9 mouse cellular contexts compared by ENCODE assay signal in the genomic region with DNA sequence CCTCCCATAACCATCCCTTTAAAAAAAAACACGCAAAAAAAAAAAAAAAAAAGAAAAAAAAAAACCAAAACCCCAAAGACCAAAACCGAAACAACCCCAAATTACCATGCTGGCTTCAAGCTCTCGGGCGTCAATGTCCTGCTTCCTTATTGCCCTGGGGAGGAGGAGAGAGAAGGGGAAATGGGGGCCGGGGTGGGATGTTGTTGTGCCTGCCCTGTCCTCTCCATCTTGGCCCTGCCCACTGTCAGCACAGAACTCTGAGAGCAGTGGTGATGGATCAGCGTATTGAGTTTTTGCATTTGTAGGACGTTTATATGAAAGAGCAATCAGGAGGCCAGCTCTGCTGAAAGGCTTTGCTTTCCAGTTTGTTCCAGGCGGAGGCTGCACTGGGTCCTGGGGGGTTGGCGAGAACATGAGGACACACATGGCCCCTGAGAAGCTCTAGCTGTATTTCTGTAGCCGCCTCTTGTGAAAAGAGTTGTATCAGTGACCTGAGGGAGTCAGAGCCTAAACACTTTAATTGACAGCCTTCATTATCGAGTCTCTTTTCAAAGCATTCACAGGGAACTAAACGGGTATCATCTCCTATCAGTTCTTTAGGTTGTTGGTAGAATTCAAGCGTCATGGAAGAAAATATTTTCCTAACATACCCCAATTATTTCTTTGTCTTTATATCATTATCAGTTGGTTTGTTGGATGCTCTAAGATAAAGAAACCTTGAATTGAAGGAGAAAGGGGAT. TPM values are rescaled to one million over a fixed set of nuclear protein-coding genes. Genes with fewer than 3 reads are reported as not detected.
A peak's percentile ranks its signal among the peaks of the same experiment; 100 is the strongest.
DNase-seq lines count a peak whose midpoint lies in the region; ATAC-seq lines count a peak whose summit lies in the region.
"Had no signal": no experiment of that assay in that cellular context is flagged by ENCODE, and none has a peak within 500 bp of the region (broad histone marks: within the 10 kb centered on the region; RNA-seq: fewer than 3 reads in every experiment).

No protein-coding gene starts in this region.

- peaks cover 27% of the 10 kb centered on the region for H3K4me1 ChIP-seq in forebrain, embryonic 12.5 days
- H3K4me1 ChIP-seq in intestine, embryonic 16.5 days (ENCODE audit: control insufficient read depth, insufficient read depth, low read length): peaks cover 31% of the 10 kb centered on the region

- no peaks in the 10 kb centered on the region for H3K36me3 ChIP-seq in forebrain, embryonic 12.5 days (replicated peaks)
- H3K36me3 ChIP-seq in intestine, embryonic 16.5 days (ENCODE audit: control insufficient read depth, insufficient read depth, low read length): no peaks in the 10 kb centered on the region

- peak overlapping the region; percentile 76 for H3K27ac ChIP-seq in forebrain, embryonic 12.5 days
- H3K27ac ChIP-seq in intestine, embryonic 16.5 days (ENCODE audit: low read length): peak overlapping the region; percentile 97

- H3K4me2 ChIP-seq in forebrain, embryonic 12.5 days: peak overlapping the region; percentile 38
- H3K4me2 ChIP-seq in intestine, embryonic 16.5 days (ENCODE audit: low read depth, low read length): peak overlapping the region; percentile 75

- ATAC-seq in forebrain, embryonic 12.5 days (ENCODE audit: low FRiP score): no peak
- peak; percentile 20; the same call in 1 of the 2 replicates for ATAC-seq in intestine, embryonic 16.5 days

- DNase-seq in thymus, postnatal 0 days (ENCODE audit: low spot score): peak; percentile 20
- no peak for DNase-seq in thymus, adult 18-20 months
- DNase-seq in lung, postnatal 4 days: peak; percentile 33 to 36
- DNase-seq in thymus, postnatal 14 days: peak; percentile 22
- DNase-seq in cerebellum, postnatal 36 days: no peak
- no peak for DNase-seq in frontal cortex, postnatal 14 days (ENCODE audit: low spot score in 2 of 2)

- no peaks in the 10 kb centered on the region for H3K9me3 ChIP-seq in forebrain, embryonic 12.5 days
- H3K9me3 ChIP-seq in intestine, embryonic 16.5 days (ENCODE audit: control insufficient read depth, low read length): no peaks in the 10 kb centered on the region

- H3K27me3 ChIP-seq in forebrain, embryonic 12.5 days: no peaks in the 10 kb centered on the region
- H3K27me3 ChIP-seq in intestine, embryonic 16.5 days (replicated peaks; ENCODE audit: control insufficient read depth, insufficient read depth, low read length): no peaks in the 10 kb centered on the region

- H3K9ac ChIP-seq in forebrain, embryonic 12.5 days: no peak overlapping the region
- H3K9ac ChIP-seq in intestine, embryonic 16.5 days (ENCODE audit: low read depth, low read length): peak overlapping the region; percentile 67

- H3K4me3 ChIP-seq in forebrain, embryonic 12.5 days (replicated peaks): no peak overlapping the region
- H3K4me3 ChIP-seq in intestine, embryonic 16.5 days (ENCODE audit: low read length): peak overlapping the region; percentile 35
- H3K4me3 ChIP-seq: erythroblast, embryonic 14.5 days had no signal

- WGBS in forebrain, embryonic 12.5 days: 14% methylated on average over 13 of the region's 13 CpGs
- 3% methylated on average over 13 of the region's 13 CpGs for WGBS in intestine, embryonic 16.5 days

RNA-seq across cellular contexts. Expression of a gene that starts 38.0 kb away (rescaled TPM):
- polyA plus RNA-seq in thymus, postnatal 0 days (2015; fragmentation: Nextera tagmentation; extraction: Ambion mirVana): 18.2 and 20.4 TPM in 2 replicates
- 12.9 and 13.2 TPM in 2 replicates for polyA plus RNA-seq in forebrain, embryonic 12.5 days (2016; fragmentation: Nextera tagmentation; extraction: Ambion mirVana)
- 8.7 and 9.5 TPM in 2 replicates for polyA plus RNA-seq in intestine, embryonic 16.5 days (2015; fragmentation: Nextera tagmentation; extraction: Ambion mirVana)

Comparison
In these comparisons a context has a peak if more than half of its experiments do, and no peak if none do; other contexts are left out.
1. DNase-seq: peak in thymus, postnatal 0 days (single experiment), lung, postnatal 4 days (2 of 2) and thymus, postnatal 14 days (single experiment); none in thymus, adult 18-20 months (0 of 2), cerebellum, postnatal 36 days (0 of 2) and frontal cortex, postnatal 14 days (0 of 2).